In genomic region chr17:80943835-80944529, GRCm38 (mm10) we compare ENCODE assay signal across 9 mouse cellular contexts. TPM values are rescaled to one million over a fixed set of nuclear protein-coding genes. Genes with fewer than 3 reads are reported as not detected.
DNase-seq lines count a peak whose midpoint lies in the region; ATAC-seq lines count a peak whose summit lies in the region.
"Had no signal": no experiment of that assay in that cellular context is flagged by ENCODE, and none has a peak within 500 bp of the region (broad histone marks: within the 10 kb centered on the region; RNA-seq: fewer than 3 reads in every experiment).

No protein-coding gene starts in this region.

- intact Hi-C loops in heart, postnatal 14 days (cut with DNase I): no loop called here

- ATAC-seq in heart, embryonic 13.5 days (ENCODE audit: extremely low read depth, insufficient number of reproducible peaks, low FRiP score, low TSS enrichment): no peak
- no peak for ATAC-seq in heart, embryonic 16.5 days (replicated peaks; ENCODE audit: extremely low read depth, insufficient read depth, low FRiP score)
- peak; percentile 46 for ATAC-seq in midbrain, embryonic 11.5 days (ENCODE audit: low FRiP score)
- ATAC-seq in inflammation-experienced regulatory T-cells, adult 6 months: no peak

- peak overlapping the region; percentile 95 for H3K4me2 ChIP-seq in heart, embryonic 13.5 days
- H3K4me2 ChIP-seq in heart, embryonic 16.5 days (ENCODE audit: low read depth, low read length): peak overlapping the region; percentile 100
- H3K4me2 ChIP-seq in midbrain, embryonic 11.5 days: peak overlapping the region; percentile 96

- H3K4me1 ChIP-seq in heart, embryonic 13.5 days: peaks cover 5% of the 10 kb centered on the region; the same call in 1 of the 2 replicates
- no peaks in the 10 kb centered on the region for H3K4me1 ChIP-seq in heart, embryonic 16.5 days (ENCODE audit: control insufficient read depth, insufficient read depth, low read length)
- peaks cover 2% of the 10 kb centered on the region; the same call in 1 of the 2 replicates for H3K4me1 ChIP-seq in midbrain, embryonic 11.5 days (ENCODE audit: control insufficient read depth, insufficient read depth, low read length)

- H3K9me3 ChIP-seq in heart, embryonic 13.5 days: no peaks in the 10 kb centered on the region
- no peaks in the 10 kb centered on the region for H3K9me3 ChIP-seq in heart, embryonic 16.5 days (replicated peaks; ENCODE audit: control insufficient read depth, low read length)
- no peaks in the 10 kb centered on the region for H3K9me3 ChIP-seq in midbrain, embryonic 11.5 days (ENCODE audit: control insufficient read depth, low read length)

- peak overlapping the region; percentile 88 for H3K9ac ChIP-seq in heart, embryonic 13.5 days
- H3K9ac ChIP-seq in heart, embryonic 16.5 days (ENCODE audit: low read length): peak overlapping the region; percentile 85
- H3K9ac ChIP-seq in midbrain, embryonic 11.5 days (ENCODE audit: low read length): peak overlapping the region; percentile 89

- peak overlapping the region; percentile 70 for H3K4me3 ChIP-seq in heart, embryonic 13.5 days
- H3K4me3 ChIP-seq in heart, embryonic 16.5 days (ENCODE audit: low read length): peak overlapping the region; percentile 83
- H3K4me3 ChIP-seq in midbrain, embryonic 11.5 days (ENCODE audit: low read depth, low read length): peak overlapping the region; percentile 81

- 15% methylated on average over 13 of the region's 26 CpGs for WGBS in heart, embryonic 13.5 days
- 13% methylated on average over 20 of the region's 26 CpGs for WGBS in heart, embryonic 16.5 days
- WGBS in midbrain, embryonic 11.5 days: 6% methylated on average over 25 of the region's 26 CpGs

- H3K27me3 ChIP-seq in heart, embryonic 13.5 days (replicated peaks): peaks cover 52% of the 10 kb centered on the region
- H3K27me3 ChIP-seq in heart, embryonic 16.5 days (ENCODE audit: control insufficient read depth, insufficient read depth, low read length): peaks cover 28% of the 10 kb centered on the region
- H3K27me3 ChIP-seq in midbrain, embryonic 11.5 days (ENCODE audit: control insufficient read depth, insufficient read depth, low read length): no peaks in the 10 kb centered on the region; the same call in none of the 2 replicates

- H3K36me3 ChIP-seq in heart, embryonic 13.5 days: no peaks in the 10 kb centered on the region
- H3K36me3 ChIP-seq in heart, embryonic 16.5 days (ENCODE audit: control insufficient read depth, insufficient read depth): no peaks in the 10 kb centered on the region
- no peaks in the 10 kb centered on the region for H3K36me3 ChIP-seq in midbrain, embryonic 11.5 days (ENCODE audit: control insufficient read depth, insufficient read depth, low read length)
- H3K36me3 ChIP-seq: G1E had no signal

- H3K27ac ChIP-seq in heart, embryonic 13.5 days (replicated peaks): peak overlapping the region; percentile 25; the same call in 1 of the 2 replicates
- no peak overlapping the region for H3K27ac ChIP-seq in heart, embryonic 16.5 days (ENCODE audit: low read length)
- peak overlapping the region; percentile 63 for H3K27ac ChIP-seq in midbrain, embryonic 11.5 days (ENCODE audit: low read depth, low read length)

- no peak for DNase-seq in heart, postnatal 14 days
- DNase-seq in cerebellum, adult 11 months: peak; percentile 48
- peak; percentile 90 for DNase-seq in midbrain, embryonic 11.5 days (ENCODE audit: low spot score, missing footprints)
- no peak for DNase-seq in spleen, postnatal 36 days (ENCODE audit: low spot score in 2 of 2)
- no peak for DNase-seq in layer of hippocampus, postnatal 36 days

RNA-seq across cellular contexts. Expression of gene Tmem178, which starts 0.5 kb away (rescaled TPM):
- polyA plus RNA-seq in heart, embryonic 13.5 days (2015; fragmentation: Nextera tagmentation; extraction: Ambion mirVana): 5.4 and 6.0 TPM in 2 replicates
- 1 to 10 TPM in 1 of 2 experiments, under 1 TPM in 1; 0.78 to 1.6 TPM for total RNA-seq in heart, postnatal 14 days (2021)
- polyA plus RNA-seq in heart, embryonic 16.5 days (2015; fragmentation: Nextera tagmentation; extraction: Ambion mirVana): 4.0 and 5.1 TPM in 2 replicates
- polyA plus RNA-seq in midbrain, embryonic 11.5 days (2014; fragmentation: Nextera tagmentation; extraction: Ambion mirVana): 12.8 and 14.2 TPM in 2 replicates
- polyA plus RNA-seq in inflammation-experienced regulatory T-cells, adult 6 months (2017; shearing (Covaris generic)): not detected
- total RNA-seq in layer of hippocampus, postnatal 36 days (2021): 100 to 1,000 TPM; 110 to 111 TPM
- total RNA-seq: G1E had no signal
- polyA plus RNA-seq: G1E had no signal

Comparison
In these comparisons a context has a peak if more than half of its experiments do, and no peak if none do; other contexts are left out.
1. DNase-seq: peak in cerebellum, adult 11 months (single experiment) and midbrain, embryonic 11.5 days (single experiment); none in heart, postnatal 14 days (0 of 2), spleen, postnatal 36 days (0 of 2) and layer of hippocampus, postnatal 36 days (0 of 2).
2. Peak in every context shown above with its lines, with median percentiles within 50 percentile points of each other: H3K4me2 ChIP-seq, H3K4me3 ChIP-seq and H3K9ac ChIP-seq.